Mouse (Mus musculus): ENCODE results near the gene Bag5. TPM values are rescaled to one million over a fixed set of nuclear protein-coding genes. Genes with fewer than 3 reads are reported as not detected.
A peak's percentile ranks its signal among the peaks of the same experiment; 100 is the strongest.
"Not testable (repeated sequence)": the region's sequence is repeated elsewhere in the genome, so short reads cannot be mapped to it uniquely, and the experiment has no call there.

The Bag5 gene
- polyA plus RNA-seq, 1 experiment from 2014 or later: 73.1 TPM

GRCm38 (mm10) chr12:111750739-111751138 is 37.7 kb upstream of the Bag5 start:
- Histone ChIP-seq H3K4me2 (no peak overlapping the region), H3K36me3 (replicated peaks) (no peaks in the 10 kb centered on the region), H3K27me3 (replicated peaks) (no peaks in the 10 kb centered on the region), H3K9ac (no peak overlapping the region), H3K4me3 (no peak overlapping the region), H3K9me3 (no peaks in the 10 kb centered on the region), H3K4me1 (no peaks in the 10 kb centered on the region), H3K27ac (no peak overlapping the region)
- 91% methylated on average over 3 of the region's 3 CpGs for WGBS
- no peak for ATAC-seq (replicated peaks)

GRCm38 (mm10) chr12:111747421-111747820 is 34.4 kb upstream of the Bag5 start:
- H3K9me3 ChIP-seq: no peaks in the 10 kb centered on the region
- no peaks in the 10 kb centered on the region for H3K4me1 ChIP-seq
- no peak overlapping the region for H3K9ac ChIP-seq
- WGBS: 82% methylated on average over 7 of the region's 7 CpGs
- no peak overlapping the region for H3K4me2 ChIP-seq
- no peaks in the 10 kb centered on the region for H3K36me3 ChIP-seq (replicated peaks)
- no peak overlapping the region for H3K27ac ChIP-seq
- ATAC-seq (replicated peaks): no peak
- H3K27me3 ChIP-seq (replicated peaks): no peaks in the 10 kb centered on the region
- H3K4me3 ChIP-seq: no peak overlapping the region

GRCm38 (mm10) chr12:111746091-111746490 is 33.0 kb upstream of the Bag5 start:
- Histone ChIP-seq H3K36me3 (replicated peaks) (no peaks in the 10 kb centered on the region), H3K9ac (no peak overlapping the region), H3K4me1 (no peaks in the 10 kb centered on the region), H3K4me3 (no peak overlapping the region), H3K4me2 (no peak overlapping the region), H3K9me3 (no peaks in the 10 kb centered on the region), H3K27me3 (replicated peaks) (no peaks in the 10 kb centered on the region), H3K27ac (no peak overlapping the region)
- no peak for ATAC-seq (replicated peaks)
- WGBS: 63% methylated on average over 5 of the region's 5 CpGs

- Histone ChIP-seq H3K4me2 (no peak overlapping the region), H3K27ac (no peak overlapping the region), H3K36me3 (replicated peaks) (no peaks in the 10 kb centered on the region), H3K4me3 (no peak overlapping the region), H3K4me1 (no peaks in the 10 kb centered on the region), H3K9ac (no peak overlapping the region), H3K27me3 (replicated peaks) (no peaks in the 10 kb centered on the region), H3K9me3 (no peaks in the 10 kb centered on the region)
- ATAC-seq (replicated peaks): no peak
- WGBS: 72% methylated on average over 6 of the region's 6 CpGs
These were observed 32.2 kb upstream of the Bag5 start for GRCm38 (mm10) chr12:111745274-111745673.

- no peak for ATAC-seq (replicated peaks)
- H3K4me1 ChIP-seq: no peaks in the 10 kb centered on the region
- no peak overlapping the region for H3K4me2 ChIP-seq
- no peak overlapping the region for H3K27ac ChIP-seq
- H3K27me3 ChIP-seq (replicated peaks): no peaks in the 10 kb centered on the region
- no peaks in the 10 kb centered on the region for H3K9me3 ChIP-seq
- H3K9ac ChIP-seq: no peak overlapping the region
- H3K4me3 ChIP-seq: no peak overlapping the region
- no peaks in the 10 kb centered on the region for H3K36me3 ChIP-seq (replicated peaks)
- WGBS: 81% methylated on average over 11 of the region's 11 CpGs
These were observed 30.9 kb upstream of the Bag5 start for GRCm38 (mm10) chr12:111743981-111744423.

- Histone ChIP-seq H3K4me1 (no peaks in the 10 kb centered on the region), H3K9ac (no peak overlapping the region), H3K27ac (no peak overlapping the region), H3K4me2 (no peak overlapping the region), H3K36me3 (replicated peaks) (no peaks in the 10 kb centered on the region), H3K4me3 (no peak overlapping the region), H3K9me3 (no peaks in the 10 kb centered on the region), H3K27me3 (replicated peaks) (no peaks in the 10 kb centered on the region)
- ATAC-seq (replicated peaks): no peak
- WGBS: 79% methylated on average over 2 of the region's 2 CpGs
These were observed 30.4 kb upstream of the Bag5 start for GRCm38 (mm10) chr12:111743419-111743818.

GRCm38 (mm10) chr12:111741338-111741737 is 28.3 kb upstream of the Bag5 start:
- Histone ChIP-seq H3K4me1 (no peaks in the 10 kb centered on the region), H3K36me3 (replicated peaks) (no peaks in the 10 kb centered on the region), H3K4me3 (no peak overlapping the region), H3K9me3 (no peaks in the 10 kb centered on the region), H3K27me3 (replicated peaks) (no peaks in the 10 kb centered on the region), H3K27ac (no peak overlapping the region), H3K4me2 (no peak overlapping the region), H3K9ac (no peak overlapping the region)
- 86% methylated on average over 8 of the region's 8 CpGs for WGBS
- no peak for ATAC-seq (replicated peaks)

- no peaks in the 10 kb centered on the region for H3K9me3 ChIP-seq
- H3K4me1 ChIP-seq: no peaks in the 10 kb centered on the region
- H3K9ac ChIP-seq: no peak overlapping the region
- ATAC-seq (replicated peaks): no peak
- H3K4me2 ChIP-seq: no peak overlapping the region
- 12% methylated on average over 3 of the region's 3 CpGs for WGBS
- H3K36me3 ChIP-seq (replicated peaks): no peaks in the 10 kb centered on the region
- H3K27me3 ChIP-seq (replicated peaks): no peaks in the 10 kb centered on the region
- H3K4me3 ChIP-seq: no peak overlapping the region
- no peak overlapping the region for H3K27ac ChIP-seq
These were observed 25.7 kb upstream of the Bag5 start for GRCm38 (mm10) chr12:111738754-111739153.

- 57% methylated on average over 9 of the region's 9 CpGs for WGBS
- peaks cover 4% of the 10 kb centered on the region; the same call in 1 of the 2 replicates for H3K4me1 ChIP-seq
- H3K27ac ChIP-seq: no peak overlapping the region
- H3K27me3 ChIP-seq (replicated peaks): no peaks in the 10 kb centered on the region
- no peaks in the 10 kb centered on the region for H3K36me3 ChIP-seq (replicated peaks)
- no peak overlapping the region for H3K4me3 ChIP-seq
- ATAC-seq (replicated peaks): no peak
- no peaks in the 10 kb centered on the region for H3K9me3 ChIP-seq
- H3K9ac ChIP-seq: no peak overlapping the region
- H3K4me2 ChIP-seq: no peak overlapping the region
These were observed 24.3 kb upstream of the Bag5 start for GRCm38 (mm10) chr12:111737370-111737769.

- not testable (repeated sequence) for ATAC-seq (replicated peaks); H3K9me3 ChIP-seq; H3K36me3 ChIP-seq (replicated peaks); H3K9ac ChIP-seq; H3K4me3 ChIP-seq; H3K27ac ChIP-seq; H3K4me1 ChIP-seq; H3K4me2 ChIP-seq; H3K27me3 ChIP-seq (replicated peaks)
- WGBS: 92% methylated on average over 8 of the region's 8 CpGs
These were observed 23.6 kb upstream of the Bag5 start for GRCm38 (mm10) chr12:111736676-111737075.

GRCm38 (mm10) chr12:111734912-111735311 is 21.9 kb upstream of the Bag5 start:
- no peaks in the 10 kb centered on the region for H3K9me3 ChIP-seq
- H3K4me2 ChIP-seq: no peak overlapping the region
- H3K27me3 ChIP-seq (replicated peaks): no peaks in the 10 kb centered on the region
- no peaks in the 10 kb centered on the region for H3K36me3 ChIP-seq (replicated peaks)
- H3K9ac ChIP-seq: no peak overlapping the region
- WGBS: 93% methylated on average over 3 of the region's 3 CpGs
- ATAC-seq (replicated peaks): no peak
- no peak overlapping the region for H3K4me3 ChIP-seq
- H3K27ac ChIP-seq: no peak overlapping the region
- H3K4me1 ChIP-seq: peaks cover 9% of the 10 kb centered on the region

- H3K27ac ChIP-seq: peak overlapping the region; percentile 61
- no peak overlapping the region for H3K4me3 ChIP-seq
- no peaks in the 10 kb centered on the region for H3K9me3 ChIP-seq
- H3K9ac ChIP-seq: peak overlapping the region; percentile 6; the same call in 1 of the 2 replicates
- ATAC-seq (replicated peaks): no peak; the same call in 1 of the 2 replicates
- H3K36me3 ChIP-seq (replicated peaks): no peaks in the 10 kb centered on the region
- H3K27me3 ChIP-seq (replicated peaks): no peaks in the 10 kb centered on the region
- H3K4me1 ChIP-seq: peaks cover 9% of the 10 kb centered on the region
- 50% methylated on average over 5 of the region's 5 CpGs for WGBS
- H3K4me2 ChIP-seq: peak overlapping the region; percentile 36; the same call in 1 of the 2 replicates
These were observed 19.9 kb upstream of the Bag5 start for GRCm38 (mm10) chr12:111732921-111733320.

Data from midbrain, embryonic 15.5 days (tissue).